Mouse (Mus musculus) cerebellum, postnatal 10 days (tissue): ENCODE measurements around the gene Znrd1as.
"Not testable (repeated sequence)": the region's sequence is repeated elsewhere in the genome, so short reads cannot be mapped to it uniquely, and the experiment has no call there.

Source experiments
- DNase-seq, 2 experiments: peaks; one replicate each; pipeline ENCODE4 v3.0.0; 2021; ENCODE audit warnings: mixed read lengths in 2 of 2

Znrd1as gene

DNA sequence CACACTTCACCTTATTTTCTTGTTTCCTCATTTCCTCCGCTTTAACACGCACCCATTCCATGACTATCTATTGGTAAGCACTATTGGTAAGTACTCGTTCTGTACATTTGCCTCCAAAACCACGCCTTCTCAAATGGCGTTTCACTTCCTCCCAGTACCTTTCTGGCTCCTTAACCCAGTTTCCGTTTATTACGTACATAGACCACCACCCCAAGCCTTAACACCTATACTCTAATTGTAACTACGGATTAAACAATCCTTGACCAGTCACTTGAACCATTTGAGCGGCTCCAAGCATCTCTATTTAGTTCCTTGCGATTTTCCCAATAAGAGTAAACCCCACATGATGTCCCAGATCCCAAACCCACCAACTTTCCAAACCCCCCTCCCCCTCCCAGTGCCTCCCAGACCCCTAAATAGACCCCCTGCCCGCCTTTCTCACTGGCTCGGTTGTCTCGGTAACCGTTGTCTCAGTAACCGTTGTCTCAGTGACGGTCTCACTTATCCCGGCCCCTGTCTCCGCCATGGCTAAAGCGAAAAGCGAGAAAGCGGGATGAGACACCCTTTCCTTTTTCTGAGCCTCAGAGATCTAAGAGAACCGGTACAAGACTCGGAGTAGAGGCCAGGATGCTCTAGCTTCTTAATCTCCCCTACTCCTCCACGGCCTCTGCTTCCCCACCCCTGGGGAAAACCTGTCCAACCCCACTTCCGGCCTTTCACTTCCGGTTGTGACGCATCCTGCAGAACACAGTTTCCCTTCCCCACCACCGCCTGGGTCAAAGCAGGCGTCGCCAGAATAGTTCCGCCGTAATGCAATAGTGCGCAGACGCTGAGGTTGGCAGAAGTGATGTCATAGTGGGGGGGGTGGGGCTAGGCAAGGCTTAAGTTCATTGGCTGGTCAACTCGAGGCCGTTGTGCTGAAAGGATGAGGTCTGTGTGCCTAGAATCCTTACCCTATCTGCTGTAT is 7.1 kb upstream of the Znrd1as start, which contains the start of gene Ppp1r11:
Gene Ppp1r11, minus strand, starts transcription at position 761 of the 967 bp plus-strand sequence.
- peak; percentile 98 to 99 for DNase-seq

DNA sequence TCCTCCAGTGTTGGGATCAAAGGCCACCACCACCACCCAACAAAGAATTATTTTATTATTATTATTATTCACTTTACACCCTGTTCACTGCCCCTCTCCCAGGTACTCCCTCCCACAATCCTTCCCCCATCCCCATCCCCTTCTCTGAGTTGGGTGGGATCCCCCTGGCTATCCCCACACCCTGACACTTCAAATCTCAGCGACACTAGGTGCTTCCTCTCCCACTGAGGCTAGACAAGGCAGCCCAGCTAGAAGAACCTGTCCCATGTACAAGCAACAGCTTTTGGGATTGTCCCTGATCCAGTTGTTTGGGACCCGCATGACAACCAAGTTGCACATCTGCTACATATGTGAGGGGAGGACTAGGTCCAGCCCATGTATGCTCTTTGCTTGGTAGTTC is 5.8 kb upstream of the Znrd1as start:
- DNase-seq: no peak

DNA sequence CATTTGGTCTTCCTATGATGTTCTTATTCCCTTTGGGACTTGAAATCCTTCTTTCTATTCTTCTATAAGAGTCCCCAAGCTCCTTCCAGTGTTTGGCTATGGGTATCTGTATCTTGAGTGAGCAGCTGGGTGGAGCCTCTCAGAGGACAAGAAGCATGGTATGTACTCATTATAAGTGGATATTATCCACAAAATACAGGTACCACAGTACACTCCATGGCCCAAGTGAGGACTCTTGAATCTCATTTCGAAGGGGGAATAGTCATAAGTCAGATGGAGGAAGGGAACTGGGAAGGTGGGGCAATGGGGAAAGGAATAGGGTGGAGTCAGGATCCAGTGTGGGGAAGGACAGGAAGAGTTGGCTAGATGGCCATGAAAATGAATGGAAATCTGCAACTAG is 5.3 kb upstream of the Znrd1as start:
- no peak for DNase-seq

DNA sequence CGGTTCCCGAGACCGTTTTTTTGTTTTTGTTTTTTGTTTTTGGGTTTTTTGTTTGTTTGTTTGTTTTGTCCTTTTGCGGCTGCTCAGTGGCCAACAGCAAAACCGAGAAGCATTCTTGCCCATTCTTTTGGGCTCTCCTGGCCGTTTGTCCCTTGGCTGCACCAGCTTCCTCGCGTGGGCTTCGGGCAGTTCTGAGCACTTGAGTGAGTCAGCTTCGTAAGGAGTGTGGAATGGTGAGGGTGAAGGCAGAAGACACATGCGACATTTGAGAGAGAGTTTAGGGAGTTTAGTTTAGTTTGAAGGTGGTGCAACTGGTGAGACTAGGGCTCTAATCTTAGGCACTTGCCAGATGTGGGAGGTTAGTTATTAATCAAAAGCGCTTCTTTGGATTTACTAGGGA is 492 bp downstream of the Znrd1as start:
- DNase-seq: no peak

DNA sequence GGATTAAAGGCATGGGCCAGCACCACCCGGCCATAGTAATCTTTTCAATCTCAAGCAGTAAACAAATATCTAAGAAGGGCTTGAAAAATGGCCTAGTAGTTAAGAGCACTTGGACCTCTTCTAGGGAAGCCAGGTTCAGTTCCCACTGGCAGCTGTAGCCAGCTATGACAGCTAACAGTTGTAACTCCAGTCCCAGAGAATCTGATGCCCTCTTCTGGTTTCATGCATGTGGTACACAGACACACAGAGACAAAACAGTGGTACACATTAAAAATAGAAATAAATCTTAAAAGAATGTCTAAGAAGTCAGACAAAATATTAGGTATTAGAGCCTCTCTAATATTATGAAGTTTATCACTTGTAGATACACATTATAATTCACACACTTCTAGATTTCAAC is 2.7 kb downstream of the Znrd1as start:
- no peak for DNase-seq

DNA sequence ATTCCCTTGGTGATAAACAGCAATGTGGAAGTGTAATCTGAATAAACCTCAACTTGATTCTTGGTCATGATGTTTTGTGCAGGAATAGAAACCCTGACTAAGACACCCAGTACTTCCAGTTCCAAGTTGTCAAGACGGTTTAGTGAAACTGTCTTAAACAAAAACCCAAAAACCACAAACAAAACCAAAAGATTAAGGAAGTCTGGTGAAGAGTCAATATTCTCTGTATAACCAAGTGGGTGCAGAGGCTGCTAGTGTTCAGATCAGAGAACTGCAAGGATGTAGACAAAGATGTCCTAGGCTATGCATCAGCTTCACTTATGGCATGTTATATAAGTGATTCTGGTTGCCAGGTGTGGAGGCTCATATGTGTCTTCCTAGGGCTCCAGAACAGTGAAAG is 8.5 kb downstream of the Znrd1as start:
- DNase-seq: no peak

DNA sequence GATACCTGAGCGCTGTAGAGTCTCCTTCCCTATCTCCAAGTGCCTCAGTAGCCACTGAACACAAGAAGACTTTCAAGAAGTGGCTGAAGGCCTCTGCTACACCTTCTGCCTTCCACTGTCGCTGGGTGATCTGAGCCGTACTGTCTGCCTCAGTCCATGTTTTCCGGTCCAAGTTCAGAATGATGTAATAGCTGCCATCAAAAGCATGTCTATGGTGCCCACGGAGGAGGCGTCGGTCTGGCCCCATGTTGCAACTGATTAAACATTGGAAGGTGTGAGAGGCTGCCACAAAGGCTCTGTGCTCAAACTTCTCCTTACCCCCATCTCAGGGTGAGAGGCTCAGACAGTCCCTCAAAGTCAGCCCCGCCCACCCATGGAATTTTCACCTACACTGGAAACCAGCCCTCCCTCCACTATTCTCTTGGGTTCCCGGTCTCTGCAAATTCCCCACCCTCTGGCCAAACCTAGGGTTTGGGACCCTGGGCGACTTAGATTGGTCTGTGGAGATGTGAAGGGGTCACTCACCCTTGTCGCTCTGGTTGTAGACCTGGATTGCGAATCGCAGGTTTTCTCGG is 12.0 kb downstream of the Znrd1as start:
- DNase-seq: no peak

DNA sequence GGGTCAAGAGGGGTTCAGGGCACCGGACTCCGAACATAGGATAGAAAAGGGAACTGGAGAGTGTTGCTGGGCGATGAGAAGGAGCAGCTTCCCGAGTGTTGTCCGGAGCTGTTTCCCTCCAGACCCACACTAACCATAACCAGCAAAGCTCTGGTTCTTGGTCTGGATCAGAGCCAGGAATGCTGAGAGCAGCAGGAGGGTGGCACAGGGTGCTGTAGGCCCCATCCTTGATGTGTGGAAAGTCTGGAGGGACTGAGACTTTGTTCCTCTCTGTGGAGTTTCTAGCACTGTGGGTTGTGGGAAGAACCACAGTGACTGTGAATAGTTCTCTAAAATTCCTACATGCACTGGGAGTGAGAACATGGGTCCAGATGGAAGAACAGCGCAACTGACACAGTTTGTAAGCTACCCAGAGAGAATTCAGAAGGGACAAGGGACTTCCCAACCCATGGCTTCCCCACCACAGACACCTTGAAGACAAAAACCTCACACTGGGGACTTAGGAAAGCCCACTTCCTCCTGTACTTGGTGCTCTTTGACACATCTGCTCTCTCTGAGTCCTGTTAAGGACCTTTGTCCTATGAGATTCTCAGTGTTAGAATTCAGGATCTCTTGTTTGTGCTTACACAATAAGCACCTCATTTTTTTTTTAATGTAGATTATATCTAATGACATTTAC is 12.9 kb downstream of the Znrd1as start:
- DNase-seq: no peak

DNA sequence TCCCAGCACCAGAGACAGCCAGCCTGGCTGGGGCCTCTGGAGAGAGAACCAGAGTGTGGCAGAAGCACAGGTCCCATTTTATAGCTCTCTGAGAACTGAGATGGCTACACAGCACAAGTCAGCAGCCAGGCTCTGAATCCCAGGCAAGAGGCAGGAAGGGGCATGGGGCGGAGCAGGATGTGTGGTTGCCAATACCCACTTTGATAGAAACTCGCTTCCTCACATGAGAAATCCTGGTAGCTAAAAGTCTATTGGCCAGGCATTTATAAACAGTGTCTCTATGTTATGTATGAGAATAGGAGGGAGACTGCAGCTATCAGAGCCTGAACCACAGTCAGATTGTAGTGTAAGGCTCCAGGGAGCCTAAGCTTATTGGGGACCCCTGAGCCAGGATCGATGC is 14.4 kb downstream of the Znrd1as start:
- DNase-seq: no peak

DNA sequence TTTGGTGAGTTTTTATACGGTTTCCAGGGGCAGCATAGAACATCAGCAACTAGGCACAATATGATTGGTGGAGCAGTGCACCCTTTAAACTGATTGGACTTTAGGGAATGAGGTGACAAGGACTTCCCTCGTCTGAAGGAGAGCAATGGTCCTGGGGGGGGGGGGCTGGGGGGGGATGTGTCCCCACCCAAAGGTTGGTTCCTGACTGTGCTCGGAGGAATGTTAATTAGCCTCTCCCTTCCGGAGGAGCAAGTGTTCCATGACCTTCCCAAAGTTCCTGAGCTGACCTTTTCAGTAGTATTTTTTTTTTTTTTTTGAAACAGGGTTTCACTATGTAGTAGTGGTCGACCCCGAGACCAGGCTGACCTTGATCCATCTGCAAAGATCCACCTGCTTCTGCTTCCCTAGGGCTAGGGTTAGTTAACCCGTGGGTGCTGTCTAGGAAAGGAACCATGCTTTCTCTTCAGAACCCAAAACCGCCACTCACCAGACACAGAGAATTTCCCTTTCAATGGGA is 14.9 kb downstream of the Znrd1as start:
- no peak for DNase-seq

DNA sequence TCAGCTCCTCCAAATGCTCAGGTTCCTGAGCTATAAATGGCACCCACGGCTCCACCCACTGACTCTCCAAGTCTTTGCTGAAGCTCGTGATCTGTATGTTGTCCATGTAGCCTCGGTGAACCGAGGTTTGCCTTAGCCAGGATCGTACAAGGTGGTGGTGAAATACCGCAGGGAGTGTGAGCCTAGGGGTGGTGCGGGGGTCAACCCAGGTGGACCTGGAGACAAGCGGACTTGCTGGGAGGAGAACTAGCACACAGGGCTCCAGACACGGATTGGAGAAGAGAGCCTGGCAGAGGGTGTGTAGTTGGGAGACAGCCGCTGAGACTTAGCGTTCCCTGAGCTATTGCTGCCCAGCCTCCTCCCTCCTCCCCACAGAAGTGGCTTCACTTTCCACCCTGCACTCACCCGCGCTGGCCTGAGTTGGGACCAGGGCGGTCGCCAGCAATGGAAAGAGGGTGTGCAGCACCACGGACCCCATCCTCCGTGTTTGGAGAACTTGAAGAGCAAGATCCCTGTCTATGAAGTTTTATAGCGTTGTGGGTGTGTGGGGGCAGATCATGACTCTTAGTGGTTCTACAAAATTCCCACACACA is 22.9 kb downstream of the Znrd1as start, which contains the start of gene 2410137M14Rik:
Gene 2410137M14Rik, minus strand, starts transcription at position 17 of the 593 bp plus-strand sequence.
- DNase-seq: no peak

DNA sequence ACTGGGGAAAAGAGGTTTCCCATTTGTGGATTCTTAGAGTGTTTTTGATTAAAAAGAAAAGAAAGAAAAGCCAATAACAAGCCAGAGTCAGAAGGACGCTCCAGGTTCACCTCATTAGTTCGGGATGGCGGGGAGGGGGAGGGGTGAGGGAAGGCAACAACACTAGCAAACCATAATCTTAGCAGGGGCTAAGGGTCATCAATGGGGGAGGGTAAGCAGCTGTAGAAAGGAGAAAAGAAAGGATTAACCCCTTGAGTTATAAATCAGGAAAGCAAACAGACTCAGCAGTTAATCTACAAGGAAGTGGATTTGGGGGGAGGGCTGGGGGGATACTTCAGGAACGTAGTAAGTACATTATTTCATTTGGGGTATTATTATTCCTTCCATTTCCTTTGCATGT is 23.5 kb downstream of the Znrd1as start:
- DNase-seq: no peak

DNA sequence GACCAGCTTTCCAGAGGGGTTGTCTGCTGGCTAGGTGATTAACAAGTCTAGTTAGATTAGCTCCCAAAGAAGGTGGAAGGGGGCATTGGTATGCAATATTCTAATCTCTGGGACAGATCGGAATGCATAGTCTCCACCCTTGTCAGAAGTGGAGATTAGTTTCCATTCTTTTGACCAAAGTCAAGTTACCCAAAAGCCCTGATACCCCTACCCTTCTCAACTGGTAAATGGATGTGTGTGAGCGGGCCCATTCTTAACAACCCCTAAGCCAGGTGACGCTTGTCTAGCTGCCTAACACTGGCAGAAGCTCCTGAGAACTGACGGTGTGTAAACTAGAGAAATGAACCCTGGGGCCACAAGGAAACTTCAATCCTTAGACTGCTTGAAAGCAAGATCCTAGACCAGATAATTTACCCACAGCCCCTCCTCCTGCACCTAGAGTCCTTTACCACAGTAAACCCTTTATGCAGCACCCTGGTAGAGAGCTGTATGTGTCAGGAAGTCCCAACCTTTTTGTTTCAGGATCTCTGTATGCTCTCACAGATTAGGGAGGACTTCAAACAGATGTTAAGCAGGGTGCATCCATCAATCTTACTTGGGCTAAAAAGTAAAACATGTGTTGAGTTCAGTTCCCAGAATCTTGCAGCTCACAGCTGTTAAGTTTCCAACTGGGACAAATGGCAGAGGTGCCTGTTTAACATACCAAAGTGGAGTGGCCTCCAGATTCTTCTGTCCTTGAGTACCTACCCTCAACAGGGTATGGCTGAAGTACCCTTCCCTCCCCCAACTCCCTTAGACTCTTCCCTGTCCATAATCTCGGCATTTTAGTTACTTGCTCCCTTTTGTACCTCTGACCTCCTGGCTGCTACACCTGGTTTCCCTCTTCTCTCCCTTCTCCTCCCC is 24.1 kb downstream of the Znrd1as start:
- no peak for DNase-seq

DNA sequence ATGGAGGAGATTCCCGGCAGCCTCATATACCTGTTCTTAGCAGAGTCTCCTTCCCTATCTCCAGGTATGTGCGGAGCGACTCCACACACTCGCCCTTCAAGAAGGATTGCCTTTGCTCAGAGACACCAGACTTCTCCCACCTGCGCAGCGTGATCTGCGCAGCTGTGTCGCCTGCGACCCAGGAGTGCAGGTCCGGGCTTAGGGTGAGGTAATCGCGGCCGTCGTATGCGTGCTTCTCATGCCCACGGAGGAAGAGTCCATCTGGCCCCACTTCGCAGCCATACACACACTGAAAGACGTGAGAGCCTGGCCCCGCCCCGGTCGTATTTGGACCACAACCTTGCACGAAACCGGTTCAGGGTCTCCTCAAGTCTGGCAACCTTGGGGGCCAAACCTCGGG is 30.1 kb downstream of the Znrd1as start:
- DNase-seq: no peak

DNA sequence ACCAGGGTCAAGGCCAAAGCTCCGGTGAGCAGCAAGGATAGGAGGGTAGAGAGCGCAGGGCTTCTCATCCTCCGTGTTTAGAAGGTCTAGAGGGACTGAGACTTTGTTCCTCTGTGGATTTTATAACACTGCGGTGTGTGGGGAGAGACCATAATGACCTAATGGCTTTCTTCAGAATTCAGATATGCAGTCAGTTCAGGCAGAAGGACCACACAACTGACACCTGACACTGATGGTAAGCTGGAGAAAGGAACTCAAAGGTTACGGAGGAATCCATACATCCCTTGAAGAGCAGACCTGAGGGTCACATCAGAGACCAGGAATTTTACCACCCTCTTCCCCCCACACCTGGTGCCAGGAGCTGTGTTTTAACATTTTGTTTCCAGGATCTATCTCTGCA is 31.0 kb downstream of the Znrd1as start, which contains the start of gene H2-M5:
Gene H2-M5, minus strand, starts transcription at position 101 of the 400 bp plus-strand sequence.
- no peak for DNase-seq

DNA sequence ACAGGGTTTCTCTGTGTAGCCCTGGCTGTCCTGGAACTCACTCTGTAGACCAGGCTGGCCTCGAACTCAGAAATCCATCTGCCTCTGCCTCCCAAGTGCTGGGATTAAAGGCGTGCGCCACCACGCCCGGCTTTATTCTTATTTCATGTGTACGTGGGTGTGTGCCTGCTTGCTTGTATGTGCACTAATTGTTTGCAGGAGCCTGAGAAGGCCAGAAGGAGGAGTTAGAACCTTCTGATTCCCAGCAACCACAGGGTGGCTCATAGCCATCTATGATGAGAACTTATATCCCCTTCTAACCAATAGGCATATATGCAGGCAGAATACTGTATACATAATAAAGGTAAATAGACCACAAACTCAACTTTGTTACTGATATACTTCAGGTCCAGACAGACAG is 32.2 kb downstream of the Znrd1as start:
- not testable (repeated sequence) for DNase-seq

DNA sequence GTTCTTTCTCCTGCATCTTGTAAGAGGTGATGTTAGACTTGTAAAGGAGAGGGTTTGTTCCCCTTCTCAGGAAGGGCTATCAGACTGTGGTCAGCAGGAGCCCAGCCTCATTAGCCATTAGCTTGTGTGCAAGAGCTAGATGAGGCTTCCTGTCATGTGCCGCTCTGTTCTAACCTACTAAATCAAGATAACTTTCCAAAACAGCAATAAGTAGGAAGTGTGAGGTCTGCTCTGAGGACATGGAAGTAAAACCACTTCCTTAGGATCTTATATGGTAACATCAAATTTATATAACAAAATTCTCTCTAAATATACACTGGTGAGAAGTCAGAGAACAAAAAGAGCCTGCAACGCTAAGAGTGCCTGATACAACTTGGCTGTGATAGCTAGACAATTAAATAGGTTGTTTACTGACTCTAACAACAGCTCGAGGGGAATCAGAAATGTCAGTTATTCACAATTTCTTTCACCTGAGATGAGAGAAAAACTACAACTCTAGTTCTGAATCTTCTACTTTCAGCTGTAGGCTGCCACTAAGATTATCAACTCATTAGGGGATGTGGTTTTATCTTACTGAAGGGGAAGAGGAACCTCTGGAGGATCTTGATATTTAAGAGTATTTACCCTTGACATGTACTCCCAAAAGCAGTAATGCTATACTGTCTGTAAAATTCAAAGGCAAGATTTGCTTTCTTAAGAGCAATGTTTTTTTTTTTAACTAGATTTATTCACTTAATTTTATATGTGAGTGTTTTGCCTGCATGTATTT is 34.1 kb downstream of the Znrd1as start:
- DNase-seq: no peak

DNA sequence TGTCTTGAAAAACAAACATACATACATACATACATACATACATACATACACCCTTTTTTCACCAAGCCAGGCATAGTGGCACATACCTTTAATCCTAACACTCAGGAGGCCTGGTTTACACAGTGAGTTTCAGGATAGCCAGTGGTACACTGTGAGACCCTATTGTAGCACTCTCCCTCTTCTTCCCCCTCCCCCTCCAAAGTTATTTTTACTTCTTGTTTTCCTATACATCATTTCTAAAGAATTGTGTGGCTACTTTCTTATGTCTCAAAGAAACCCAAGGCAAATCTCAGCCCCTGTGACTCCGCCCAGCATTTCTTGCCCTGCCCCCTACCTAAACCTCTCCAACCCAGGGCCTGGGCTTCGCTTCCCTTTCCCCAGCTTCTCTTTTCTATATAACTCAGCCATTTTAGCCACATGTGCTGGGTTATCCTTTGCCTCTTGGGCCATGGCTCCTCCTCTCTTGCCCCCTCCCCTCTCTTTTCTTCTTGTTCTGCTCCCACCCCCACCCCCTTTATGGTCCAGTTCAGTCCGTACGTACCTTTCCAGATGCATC is 35.5 kb downstream of the Znrd1as start:
- DNase-seq: no peak

DNA sequence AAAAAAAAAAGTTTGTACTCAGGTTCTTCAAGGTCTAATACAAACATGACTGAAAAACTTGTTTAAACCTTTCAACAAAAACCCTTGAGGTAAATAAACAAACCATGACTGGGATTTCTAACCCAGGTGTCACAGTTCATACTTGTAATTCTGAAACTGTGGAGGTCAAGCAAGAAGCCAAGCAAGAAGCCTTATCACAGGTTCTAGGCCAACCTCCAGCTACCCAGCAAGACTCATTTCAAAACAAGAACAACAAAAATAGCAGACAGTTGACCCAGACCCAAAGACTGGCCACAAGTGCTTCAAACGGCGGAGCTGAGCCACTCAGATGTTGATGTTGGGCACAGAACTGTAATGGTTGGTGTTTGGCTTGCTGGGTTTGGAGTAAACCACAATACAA is 36.1 kb downstream of the Znrd1as start:
- DNase-seq: no peak

DNA sequence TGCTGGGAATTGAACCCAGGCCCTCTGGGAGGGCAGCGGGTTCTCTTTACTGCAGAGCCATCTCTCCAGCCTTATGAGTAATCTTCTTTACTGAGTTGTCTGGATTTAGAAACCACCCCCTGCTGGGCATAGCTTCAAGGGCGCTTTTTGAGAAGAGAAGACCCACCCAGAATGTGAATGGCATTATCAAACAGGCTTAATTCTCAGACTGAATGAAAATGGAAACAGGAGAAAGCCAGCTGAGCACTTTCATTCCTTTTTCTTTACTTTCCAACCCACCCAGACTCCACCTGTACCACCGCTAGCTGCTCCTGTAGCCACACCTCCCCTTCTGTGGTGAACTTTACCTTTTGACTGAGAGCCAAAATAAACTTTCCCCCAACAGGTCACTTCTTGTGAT is 37.1 kb downstream of the Znrd1as start:
- no peak for DNase-seq
